Mouse (Mus musculus): ENCODE results near the gene Ldb2.

DNA sequence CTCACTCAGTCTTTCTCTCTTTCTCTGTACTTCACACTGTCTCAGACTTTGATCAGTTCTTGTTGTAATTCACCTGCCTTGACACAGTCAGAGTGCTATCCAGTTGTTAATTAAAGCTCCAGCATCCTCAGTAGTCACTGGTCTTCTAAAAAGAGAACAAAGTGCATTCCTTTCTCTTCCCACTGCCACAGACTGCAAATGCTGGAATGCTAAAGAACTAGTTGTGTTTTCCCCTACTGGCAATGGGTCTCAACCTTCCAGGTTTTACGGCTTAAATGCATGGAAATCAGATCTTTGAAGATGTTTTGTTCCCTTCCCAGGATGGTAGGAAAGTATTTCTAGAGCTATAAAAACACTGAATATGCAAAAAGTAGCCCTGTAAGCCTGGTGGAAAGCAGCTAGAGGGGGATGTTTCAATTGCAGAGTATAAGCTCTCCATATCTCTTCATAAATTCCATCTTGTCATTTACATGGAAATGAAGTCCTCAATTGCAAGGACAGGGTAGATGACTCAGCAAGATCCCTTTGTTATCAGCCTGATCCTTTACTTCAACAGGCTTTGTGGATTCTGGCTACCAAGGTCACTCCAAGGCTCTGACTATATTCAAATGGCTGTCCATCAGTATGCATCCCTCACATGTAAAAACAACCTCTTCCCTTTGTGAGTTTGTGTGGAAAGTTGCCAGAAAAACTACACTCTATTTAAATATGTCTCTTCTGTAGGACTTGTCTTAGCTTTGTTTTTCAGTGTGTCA lies 45.1 kb downstream of the Ldb2 start:
- TF ChIP-seq CTCF (IDR thresholded peaks at IDR 0.05; ENCODE audit: low read depth, low read length) (no peak), GATA2 (IDR thresholded peaks at IDR 0.05; ENCODE audit: borderline replicate concordance, low read depth, low read length) (no peak), POLR2AphosphoS5 (IDR thresholded peaks at IDR 0.05; ENCODE audit: insufficient replicate concordance, low read depth, low read length) (no peak), TAL1 (conservative IDR thresholded peaks at IDR 0.05; ENCODE audit: low read depth, low read length) (no peak)

All from G1E (cell line).